Mouse (Mus musculus): Measurements from ENCODE around the gene Ankrd52. TPM values are rescaled to one million over a fixed set of nuclear protein-coding genes. Genes with fewer than 3 reads are reported as not detected.

The Ankrd52 gene
- polyA plus RNA-seq, 1 experiment from 2014 or later: 11.3 TPM

- Histone ChIP-seq H3K27me3 (no peaks in the 10 kb centered on the region), H3K9me3 (no peaks in the 10 kb centered on the region), H3K9ac (no peak overlapping the region), H3K27ac (no peak overlapping the region), H3K4me2 (no peak overlapping the region), H3K4me3 (no peak overlapping the region), H3K4me1 (peaks cover 13% of the 10 kb centered on the region), H3K36me3 (peaks cover 1% of the 10 kb centered on the region; the same call in 1 of the 2 replicates)
- WGBS: 17% methylated on average over 4 of the region's 4 CpGs
- no peak for ATAC-seq (ENCODE audit: insufficient number of reproducible peaks, low FRiP score, low TSS enrichment, low read depth)
These were observed 6.3 kb upstream of the Ankrd52 start for GRCm38 (mm10) chr10:128370601-128371000.

DNA sequence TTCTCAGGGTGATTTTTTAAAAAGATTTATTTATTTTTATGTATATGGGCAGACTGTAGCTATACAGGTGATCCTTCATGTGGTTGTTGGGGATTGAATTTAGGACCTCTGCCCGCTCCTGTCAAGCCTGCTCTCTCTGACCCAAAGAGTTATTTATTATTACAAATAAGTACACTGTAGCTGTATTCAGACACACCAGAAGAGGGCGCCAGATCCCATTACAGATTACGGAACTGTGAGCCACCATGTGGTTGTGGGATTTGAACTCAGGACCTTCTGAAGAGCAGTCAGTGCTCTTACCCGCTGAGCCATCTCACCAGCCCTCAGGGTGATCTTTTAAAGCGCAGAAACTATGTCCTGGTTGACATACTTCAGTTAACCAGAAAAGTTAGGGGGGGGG is 4.8 kb upstream of the Ankrd52 start:
- Histone ChIP-seq H3K27me3 (no peaks in the 10 kb centered on the region), H3K9me3 (no peaks in the 10 kb centered on the region), H3K36me3 (no peaks in the 10 kb centered on the region), H3K4me1 (peaks cover 19% of the 10 kb centered on the region), H3K27ac (no peak overlapping the region), H3K4me2 (no peak overlapping the region), H3K4me3 (no peak overlapping the region), H3K9ac (no peak overlapping the region)
- ATAC-seq (ENCODE audit: insufficient number of reproducible peaks, low FRiP score, low TSS enrichment, low read depth): no peak
- WGBS: 77% methylated on average over 5 of the region's 5 CpGs

- Histone ChIP-seq H3K27ac (no peak overlapping the region), H3K36me3 (peaks cover under 1% of the 10 kb centered on the region; the same call in 1 of the 2 replicates), H3K4me3 (no peak overlapping the region), H3K27me3 (no peaks in the 10 kb centered on the region), H3K4me1 (peaks cover 17% of the 10 kb centered on the region), H3K4me2 (no peak overlapping the region), H3K9ac (no peak overlapping the region), H3K9me3 (no peaks in the 10 kb centered on the region)
- WGBS: 78% methylated on average over 6 of the region's 6 CpGs
- no peak for ATAC-seq (ENCODE audit: insufficient number of reproducible peaks, low FRiP score, low TSS enrichment, low read depth)
These were observed 3.7 kb upstream of the Ankrd52 start for GRCm38 (mm10) chr10:128372989-128373748.

- Histone ChIP-seq H3K4me2 (no peak overlapping the region), H3K27ac (no peak overlapping the region), H3K36me3 (peaks cover 13% of the 10 kb centered on the region), H3K4me3 (no peak overlapping the region), H3K4me1 (peaks cover 27% of the 10 kb centered on the region), H3K9me3 (no peaks in the 10 kb centered on the region), H3K9ac (no peak overlapping the region), H3K27me3 (no peaks in the 10 kb centered on the region)
- no peak for ATAC-seq (ENCODE audit: insufficient number of reproducible peaks, low FRiP score, low TSS enrichment, low read depth)
- WGBS: 78% methylated on average over 6 of the region's 6 CpGs
These were observed 2.5 kb upstream of the Ankrd52 start for GRCm38 (mm10) chr10:128374393-128374792.

- no peak for ATAC-seq (ENCODE audit: insufficient number of reproducible peaks, low FRiP score, low TSS enrichment, low read depth)
- Histone ChIP-seq H3K4me2 (peak overlapping the region; percentile 80), H3K9ac (peak overlapping the region; percentile 96; the same call in 1 of the 2 replicates), H3K4me1 (peaks cover 26% of the 10 kb centered on the region), H3K27me3 (no peaks in the 10 kb centered on the region), H3K27ac (peak overlapping the region; percentile 96), H3K4me3 (peak overlapping the region; percentile 87), H3K9me3 (no peaks in the 10 kb centered on the region), H3K36me3 (peaks cover 29% of the 10 kb centered on the region)
- 48% methylated on average over 4 of the region's 4 CpGs for WGBS
These were observed 838 bp upstream of the Ankrd52 start for GRCm38 (mm10) chr10:128376099-128376454.

DNA sequence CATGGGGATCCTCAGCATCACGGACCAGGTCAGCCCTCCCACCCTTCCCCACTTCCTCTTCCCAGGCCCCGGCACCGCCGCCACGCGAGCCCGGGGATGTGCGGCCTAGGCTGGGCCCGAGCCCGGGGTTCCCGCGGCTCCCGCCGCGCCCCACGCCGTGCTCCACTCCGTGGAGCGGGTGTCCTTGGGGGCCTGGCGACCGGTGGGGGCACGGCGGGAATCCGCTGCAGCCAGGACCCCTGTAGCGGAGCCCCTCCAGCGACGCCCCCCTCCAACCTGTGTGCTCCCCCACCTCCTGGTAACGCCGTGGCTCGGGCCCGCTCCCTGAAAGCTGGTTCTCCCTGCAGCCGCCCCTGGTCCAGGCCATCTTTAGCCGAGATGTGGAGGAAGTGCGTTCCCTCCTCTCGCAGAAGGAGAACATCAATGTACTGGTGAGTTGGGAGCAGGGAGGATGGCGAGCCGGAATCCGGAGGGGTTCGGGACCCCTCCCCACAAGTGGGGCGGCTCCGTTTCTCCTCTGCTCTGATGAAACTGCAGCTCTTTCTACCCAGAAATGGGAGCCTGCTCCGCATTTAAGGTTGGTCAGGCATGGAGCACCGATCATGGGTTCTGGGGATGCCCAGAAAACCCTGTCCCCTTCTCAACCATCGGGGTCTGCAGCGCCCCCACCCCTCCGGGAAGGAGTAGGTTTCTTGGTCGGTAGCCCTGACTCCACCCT is 466 bp downstream of the Ankrd52 start:
- no peaks in the 10 kb centered on the region for H3K27me3 ChIP-seq
- peak overlapping the region; percentile 96 for H3K27ac ChIP-seq
- peak overlapping the region; percentile 87 for H3K4me3 ChIP-seq
- WGBS: under 1% methylated on average over 47 of the region's 47 CpGs
- peak overlapping the region; percentile 80 for H3K4me2 ChIP-seq
- peak overlapping the region; percentile 96 for H3K9ac ChIP-seq
- no peaks in the 10 kb centered on the region for H3K9me3 ChIP-seq
- peaks cover 41% of the 10 kb centered on the region for H3K36me3 ChIP-seq
- H3K4me1 ChIP-seq: peaks cover 26% of the 10 kb centered on the region
- peak; percentile 75 for ATAC-seq (ENCODE audit: insufficient number of reproducible peaks, low FRiP score, low TSS enrichment, low read depth)

DNA sequence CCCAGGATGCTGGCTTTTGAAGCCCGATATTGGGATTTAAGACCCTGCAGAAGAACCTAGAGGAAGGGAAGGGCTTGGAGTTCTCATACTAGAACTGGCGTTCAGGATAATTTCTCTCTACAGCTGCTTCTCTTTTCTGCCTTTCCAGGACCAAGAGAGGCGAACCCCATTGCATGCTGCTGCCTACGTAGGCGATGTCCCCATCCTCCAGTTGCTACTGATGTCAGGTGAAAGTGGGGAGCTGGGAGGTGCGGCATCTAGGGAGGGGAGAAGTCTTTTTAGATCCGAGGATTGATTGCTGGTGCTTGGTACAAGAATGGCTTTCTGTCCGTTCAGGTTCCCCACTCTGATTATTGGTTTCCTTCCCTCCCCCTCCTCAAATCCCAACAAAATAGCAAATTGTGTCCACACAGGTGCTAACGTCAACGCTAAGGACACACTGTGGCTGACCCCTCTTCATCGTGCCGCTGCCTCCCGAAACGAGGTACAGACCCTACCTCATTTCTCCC is 1.1 kb downstream of the Ankrd52 start:
- Histone ChIP-seq H3K27me3 (no peaks in the 10 kb centered on the region), H3K4me3 (peak overlapping the region; percentile 87), H3K4me2 (peak overlapping the region; percentile 80), H3K27ac (peak overlapping the region; percentile 96), H3K9me3 (no peaks in the 10 kb centered on the region), H3K4me1 (peaks cover 26% of the 10 kb centered on the region), H3K9ac (peak overlapping the region; percentile 96), H3K36me3 (peaks cover 47% of the 10 kb centered on the region)
- no peak for ATAC-seq (ENCODE audit: insufficient number of reproducible peaks, low FRiP score, low TSS enrichment, low read depth)
- 53% methylated on average over 14 of the region's 14 CpGs for WGBS

DNA sequence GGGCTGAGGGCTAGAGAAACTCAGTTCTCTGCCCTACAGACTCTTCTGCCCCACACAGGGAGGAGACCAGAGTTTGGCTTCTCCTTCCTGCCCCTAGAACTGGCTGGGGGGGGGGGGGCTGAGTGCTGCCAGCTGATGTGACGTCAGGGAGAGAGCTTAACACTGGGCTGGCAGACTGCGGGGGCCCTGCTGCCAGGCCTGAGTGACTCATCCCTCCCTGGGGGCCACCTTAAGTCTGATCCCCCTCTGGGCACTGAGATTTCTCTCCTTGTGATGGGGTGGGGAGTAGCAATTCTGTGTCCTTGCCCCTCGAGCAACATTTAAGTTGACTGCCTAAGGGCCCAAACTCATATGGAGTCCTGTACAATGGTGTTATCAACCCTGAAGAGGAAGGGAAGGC is 1.5 kb downstream of the Ankrd52 start:
- Histone ChIP-seq H3K36me3 (peaks cover 51% of the 10 kb centered on the region), H3K4me2 (peak overlapping the region; percentile 80), H3K27me3 (no peaks in the 10 kb centered on the region), H3K9ac (0 out of 2 replicates have a peak overlapping the region, but pooled peaks have one; percentile 96), H3K27ac (peak overlapping the region; percentile 96; the same call in 1 of the 2 replicates), H3K4me3 (peak overlapping the region; percentile 87), H3K9me3 (no peaks in the 10 kb centered on the region), H3K4me1 (peaks cover 26% of the 10 kb centered on the region)
- 82% methylated on average over 3 of the region's 3 CpGs for WGBS
- ATAC-seq (ENCODE audit: insufficient number of reproducible peaks, low FRiP score, low TSS enrichment, low read depth): no peak

DNA sequence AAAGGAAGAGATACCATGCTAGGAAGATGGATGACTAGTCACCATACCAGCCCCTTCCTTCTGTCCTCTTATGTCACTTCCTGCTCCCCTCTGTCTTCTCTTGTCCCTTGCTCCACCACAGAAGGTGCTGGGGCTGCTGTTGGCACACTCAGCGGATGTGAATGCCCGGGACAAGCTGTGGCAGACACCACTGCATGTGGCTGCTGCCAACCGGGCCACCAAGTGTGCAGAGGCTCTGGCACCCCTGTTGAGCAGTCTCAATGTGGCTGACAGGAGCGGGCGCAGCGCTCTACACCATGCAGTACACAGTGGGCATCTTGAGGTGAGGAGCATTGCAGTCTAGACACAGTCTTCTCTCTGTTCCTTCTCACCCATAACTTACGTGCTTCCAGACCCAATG is 2.3 kb downstream of the Ankrd52 start:
- 93% methylated on average over 7 of the region's 7 CpGs for WGBS
- ATAC-seq (ENCODE audit: insufficient number of reproducible peaks, low FRiP score, low TSS enrichment, low read depth): no peak
- no peak overlapping the region for H3K4me2 ChIP-seq
- no peak overlapping the region for H3K9ac ChIP-seq
- H3K36me3 ChIP-seq: peaks cover 59% of the 10 kb centered on the region
- no peaks in the 10 kb centered on the region for H3K9me3 ChIP-seq
- no peak overlapping the region for H3K27ac ChIP-seq
- H3K27me3 ChIP-seq: no peaks in the 10 kb centered on the region
- no peak overlapping the region for H3K4me3 ChIP-seq
- H3K4me1 ChIP-seq: peaks cover 26% of the 10 kb centered on the region

GRCm38 (mm10) chr10:128380565-128380964 is 3.6 kb downstream of the Ankrd52 start:
- no peak overlapping the region for H3K4me2 ChIP-seq
- peaks cover 72% of the 10 kb centered on the region for H3K36me3 ChIP-seq
- H3K27ac ChIP-seq: no peak overlapping the region
- no peaks in the 10 kb centered on the region for H3K9me3 ChIP-seq
- ATAC-seq (ENCODE audit: insufficient number of reproducible peaks, low FRiP score, low TSS enrichment, low read depth): no peak
- no peaks in the 10 kb centered on the region for H3K27me3 ChIP-seq
- H3K4me3 ChIP-seq: no peak overlapping the region
- no peak overlapping the region for H3K9ac ChIP-seq
- peaks cover 26% of the 10 kb centered on the region for H3K4me1 ChIP-seq
- 89% methylated on average over 5 of the region's 5 CpGs for WGBS

DNA sequence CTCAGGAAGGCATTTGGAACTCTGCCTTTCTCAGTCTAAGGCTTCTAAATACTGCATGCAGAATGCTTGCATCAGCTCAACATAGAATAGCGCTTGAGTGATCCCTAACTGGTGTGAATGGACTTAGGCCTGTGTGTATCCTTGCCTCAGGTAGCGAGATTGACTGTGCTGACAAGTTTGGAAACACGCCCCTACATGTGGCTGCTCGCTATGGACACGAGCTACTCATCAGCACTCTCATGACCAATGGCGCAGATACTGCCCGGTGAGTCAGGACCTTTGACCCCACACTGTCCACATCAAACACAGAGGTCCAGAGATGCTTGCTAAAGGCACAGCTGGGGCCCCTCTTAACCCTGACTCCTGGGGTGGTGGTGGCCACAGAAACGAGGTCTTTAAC is 5.6 kb downstream of the Ankrd52 start:
- 81% methylated on average over 8 of the region's 8 CpGs for WGBS
- ATAC-seq (ENCODE audit: insufficient number of reproducible peaks, low FRiP score, low TSS enrichment, low read depth): no peak
- Histone ChIP-seq H3K4me2 (no peak overlapping the region), H3K4me3 (no peak overlapping the region), H3K9ac (no peak overlapping the region), H3K9me3 (no peaks in the 10 kb centered on the region), H3K27ac (no peak overlapping the region), H3K36me3 (peaks cover 92% of the 10 kb centered on the region), H3K4me1 (peaks cover 20% of the 10 kb centered on the region), H3K27me3 (no peaks in the 10 kb centered on the region)

- WGBS: 86% methylated on average over 7 of the region's 7 CpGs
- H3K36me3 ChIP-seq: peaks cover 98% of the 10 kb centered on the region
- H3K4me1 ChIP-seq: no peaks in the 10 kb centered on the region
- ATAC-seq (ENCODE audit: insufficient number of reproducible peaks, low FRiP score, low TSS enrichment, low read depth): no peak
- H3K27ac ChIP-seq: no peak overlapping the region
- H3K4me2 ChIP-seq: no peak overlapping the region
- H3K27me3 ChIP-seq: no peaks in the 10 kb centered on the region
- H3K4me3 ChIP-seq: no peak overlapping the region
- no peak overlapping the region for H3K9ac ChIP-seq
- no peaks in the 10 kb centered on the region for H3K9me3 ChIP-seq
These were observed 9.0 kb downstream of the Ankrd52 start for GRCm38 (mm10) chr10:128385902-128386301.
